Mouse (Mus musculus): ENCODE data around the gene 4933417A18Rik. TPM values are rescaled to one million over a fixed set of nuclear protein-coding genes. Genes with fewer than 3 reads are reported as not detected.
A peak's percentile ranks its signal among the peaks of the same experiment; 100 is the strongest.
"Not testable (repeated sequence)": the region's sequence is repeated elsewhere in the genome, so short reads cannot be mapped to it uniquely, and the experiment has no call there.

The 4933417A18Rik gene
- total RNA-seq, 2 experiments from 2014 or later, result not detected

DNA sequence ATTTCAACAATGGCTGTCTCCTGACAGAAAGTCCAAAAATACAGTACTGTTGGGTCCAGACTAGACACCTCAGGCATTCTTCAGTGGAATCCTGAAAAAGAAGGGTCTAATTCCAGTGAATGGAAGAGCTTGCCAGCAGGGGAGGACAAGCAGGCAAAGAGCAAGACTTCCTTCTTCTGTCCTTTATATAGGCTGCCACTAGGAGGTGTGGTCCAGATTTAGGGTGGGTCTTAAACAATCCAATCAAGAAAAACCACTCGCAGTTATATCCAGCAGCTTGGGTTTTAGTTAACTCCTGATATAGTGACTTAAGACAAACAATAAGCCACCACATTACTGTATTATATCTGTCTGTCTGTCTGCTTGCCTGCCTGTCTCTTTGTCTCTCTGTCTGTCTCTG lies 49.6 kb downstream of the 4933417A18Rik start:
- DNase-seq (ENCODE audit: low spot score), result no peak

DNA sequence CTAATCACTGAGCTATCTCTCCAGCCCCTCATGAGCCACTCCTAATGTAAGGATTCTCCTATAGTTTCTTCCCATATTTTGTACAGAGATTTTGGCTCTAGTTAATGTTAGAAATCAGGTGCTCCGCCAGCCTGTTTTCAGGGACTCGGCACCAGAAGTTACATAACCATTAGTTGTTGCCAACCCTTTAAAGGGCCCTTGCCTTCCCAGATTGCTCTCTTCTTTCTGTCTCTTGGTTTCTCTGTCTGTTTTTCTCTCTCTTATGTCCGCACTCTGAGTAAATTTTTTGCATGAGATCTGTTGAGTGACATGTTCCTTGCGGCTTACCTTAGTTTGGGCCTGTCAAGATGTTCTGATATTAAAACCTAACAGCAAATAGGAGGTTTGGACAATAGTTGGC lies 51.9 kb downstream of the 4933417A18Rik start:
- no peak for DNase-seq (ENCODE audit: low spot score)

DNA sequence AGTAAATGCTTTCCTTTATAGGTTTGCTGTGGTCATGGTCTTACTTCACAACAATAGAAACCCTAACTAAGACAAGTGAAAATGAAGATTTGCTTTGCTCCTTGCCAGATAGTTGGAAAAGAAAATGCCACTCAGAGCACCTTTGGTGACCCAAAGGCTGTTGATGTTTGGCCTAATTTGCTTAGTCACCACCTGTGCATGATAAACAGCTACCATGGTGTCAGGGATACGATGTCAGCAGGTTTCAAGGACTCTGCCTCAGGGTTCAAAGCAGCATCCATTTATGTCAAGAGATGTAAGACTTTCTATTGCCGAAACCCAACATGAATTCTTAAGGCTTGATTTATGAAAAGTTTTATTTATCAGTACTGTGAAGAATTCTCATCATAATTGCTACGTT lies 53.2 kb downstream of the 4933417A18Rik start:
- DNase-seq (ENCODE audit: low spot score), result no peak

DNA sequence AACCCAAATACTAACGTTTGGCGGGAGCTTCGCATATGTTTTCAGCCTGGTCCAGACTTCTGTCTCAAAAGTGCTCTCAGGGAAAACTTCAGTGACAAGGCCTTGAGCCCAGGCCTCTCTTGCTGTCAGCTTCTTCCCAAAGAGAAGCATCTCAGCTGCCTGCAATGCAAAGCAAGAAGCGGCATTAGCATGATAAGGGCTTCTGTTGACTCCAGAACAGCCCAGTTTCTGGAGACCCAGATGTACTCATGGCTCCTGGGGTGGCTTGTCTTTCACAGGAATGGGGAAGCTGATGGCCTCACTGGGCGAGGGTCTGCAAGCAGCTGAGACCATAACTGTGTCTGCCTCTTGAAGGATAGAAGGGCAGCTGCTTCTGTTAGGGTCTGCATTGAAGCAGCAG lies 54.4 kb downstream of the 4933417A18Rik start:
- DNase-seq (ENCODE audit: low spot score), result not testable (repeated sequence)

DNA sequence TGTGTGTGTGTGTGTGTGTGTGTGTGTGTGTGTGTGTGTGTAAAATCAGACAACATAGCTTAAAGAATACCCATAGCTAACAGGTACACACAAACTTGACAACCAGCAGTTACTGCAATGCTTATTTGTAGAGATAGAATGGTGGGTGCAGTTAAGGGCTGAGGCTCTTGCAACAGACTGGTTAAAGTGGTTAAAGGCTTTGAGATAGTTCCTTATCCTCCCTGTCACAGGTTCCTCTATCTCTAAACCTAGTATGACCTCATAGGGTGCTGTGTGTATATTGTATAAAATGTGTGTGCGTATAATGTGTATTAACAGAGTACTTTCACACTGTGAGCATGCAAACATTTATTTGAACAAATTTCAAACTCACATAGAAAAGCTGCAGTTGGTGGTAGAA lies 59.3 kb downstream of the 4933417A18Rik start:
- DNase-seq (ENCODE audit: low spot score), result not testable (repeated sequence)

DNA sequence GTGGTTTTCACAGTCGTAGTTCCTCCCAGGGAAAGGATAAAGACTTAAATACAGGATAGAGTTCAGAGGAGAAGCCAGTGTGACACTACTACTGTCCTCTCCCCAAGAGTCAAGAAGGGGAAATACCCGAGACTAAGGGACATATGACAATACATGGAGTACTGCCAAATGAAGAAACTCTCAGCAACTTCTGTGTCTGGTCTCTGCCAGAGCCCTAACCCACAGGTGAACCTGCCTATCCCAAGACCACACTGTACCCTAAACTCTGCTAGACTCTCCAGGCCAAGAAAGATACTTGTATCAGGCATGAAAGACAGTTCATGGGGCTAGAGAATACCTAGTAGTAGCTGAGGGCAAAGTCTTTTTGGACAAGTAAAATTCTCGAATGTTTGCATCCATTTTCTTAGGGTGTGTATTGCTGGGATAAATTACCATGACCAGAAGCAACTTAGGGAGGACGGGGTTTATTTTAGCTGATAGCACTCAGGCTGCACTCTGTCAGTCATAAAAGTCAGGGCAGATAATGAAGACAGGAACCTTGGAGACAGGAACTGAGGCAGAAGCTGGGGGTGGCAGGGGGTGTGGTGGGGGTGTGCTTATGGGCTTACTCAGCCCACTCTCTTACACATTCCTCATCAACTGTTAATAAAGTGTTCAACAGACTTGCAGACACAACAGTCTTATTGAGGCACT lies 67.5 kb downstream of the 4933417A18Rik start:
- DNase-seq (ENCODE audit: low spot score), result no peak

DNA sequence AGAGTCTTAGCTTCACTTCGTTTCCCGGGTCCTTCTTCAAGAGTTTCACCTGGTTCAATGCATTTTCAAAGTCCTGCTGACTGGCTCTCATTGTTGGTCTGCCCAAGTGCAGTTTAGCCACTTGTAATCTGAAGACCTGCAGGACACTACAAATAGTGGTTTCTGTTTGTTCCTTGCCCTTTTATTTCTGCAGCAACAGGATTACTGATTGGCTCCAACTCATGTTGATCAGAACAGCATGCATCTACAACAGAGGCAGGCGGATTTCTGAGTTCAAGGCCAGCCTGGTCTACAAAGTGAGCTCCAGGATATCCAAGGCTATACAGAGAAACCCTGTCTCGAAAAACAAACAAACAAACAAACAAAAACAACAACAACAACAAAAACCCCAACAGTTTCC lies 68.9 kb downstream of the 4933417A18Rik start:
- DNase-seq (ENCODE audit: low spot score), result no peak

DNA sequence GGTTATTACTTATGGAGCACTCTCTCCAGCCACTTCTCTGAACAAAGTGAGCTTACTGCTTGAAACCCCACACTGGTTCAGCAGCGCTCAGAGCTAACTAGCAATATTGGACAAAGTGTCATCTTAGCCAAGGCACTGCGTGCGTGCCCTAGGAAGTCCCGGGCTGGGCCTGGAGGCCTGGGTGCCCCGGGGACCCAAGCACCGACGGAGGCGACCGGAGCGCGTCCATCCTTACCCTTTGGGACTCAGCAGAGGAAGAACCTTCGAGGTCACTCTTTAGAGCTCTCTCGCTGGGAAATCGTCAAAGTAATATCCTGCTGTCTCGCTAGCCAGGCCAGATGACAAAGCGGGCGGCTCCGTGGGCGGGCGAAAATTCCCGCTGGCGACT lies 69.4 kb downstream of the 4933417A18Rik start:
- DNase-seq (ENCODE audit: low spot score), result no peak

DNA sequence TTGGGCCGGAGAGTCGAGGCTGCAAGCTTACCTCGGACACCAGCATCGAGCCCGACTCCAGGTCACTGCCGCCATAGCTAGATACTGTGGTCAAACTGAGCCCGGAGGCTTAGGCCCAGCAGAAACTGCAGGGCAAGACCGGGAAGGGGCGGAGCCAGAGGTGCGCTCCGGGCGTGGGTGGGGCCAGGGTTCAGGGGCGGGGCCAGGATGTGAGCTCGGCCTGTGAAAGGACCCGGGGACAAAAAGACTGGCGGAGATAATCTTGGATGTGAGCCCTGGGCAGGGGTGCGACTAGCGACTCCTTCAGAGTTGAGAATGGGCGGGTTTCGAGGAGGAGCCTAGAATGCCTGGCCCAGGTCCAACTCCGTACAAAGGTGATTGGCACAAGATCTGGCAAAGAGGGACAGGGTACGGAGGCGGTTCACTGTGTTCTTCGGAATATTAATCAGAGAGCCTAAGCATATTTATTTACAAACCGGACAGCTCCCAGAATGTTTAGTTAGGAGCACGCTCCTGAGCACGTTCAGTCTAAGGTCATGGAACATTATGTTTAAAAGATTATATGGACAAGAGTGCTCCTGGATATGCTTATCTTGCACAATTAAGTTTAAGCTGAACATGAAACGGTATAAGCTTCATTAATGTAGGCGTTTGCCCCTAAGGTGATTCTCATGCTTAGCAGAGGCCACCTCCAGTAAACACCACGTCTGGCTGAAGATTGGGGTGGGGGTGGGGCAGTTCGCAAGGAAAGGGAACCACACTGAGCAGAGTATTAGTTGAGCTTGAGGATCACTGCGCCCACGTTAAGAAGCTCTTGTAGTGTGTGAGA lies 70.0 kb downstream of the 4933417A18Rik start:
- DNase-seq (ENCODE audit: low spot score), result peak; percentile 97

DNA sequence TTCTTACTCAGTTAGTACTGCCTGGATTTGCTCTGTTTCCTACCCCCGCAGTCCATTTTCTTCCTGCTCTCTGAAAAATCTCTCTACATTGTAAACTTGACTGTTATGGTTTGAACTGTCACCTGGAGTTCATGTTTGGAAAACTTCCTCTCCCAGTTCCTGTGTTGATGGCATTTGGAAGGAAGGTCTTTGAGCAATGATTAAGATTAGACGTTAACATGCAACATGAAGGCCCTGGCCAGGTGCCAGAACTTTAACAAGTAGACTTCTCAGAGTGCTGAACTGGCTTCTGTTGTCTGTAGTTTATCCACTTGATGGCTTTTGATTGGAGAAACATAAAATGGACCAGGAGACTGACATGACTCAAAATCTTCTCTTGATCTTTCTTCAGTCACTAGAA lies 71.7 kb downstream of the 4933417A18Rik start:
- no peak for DNase-seq (ENCODE audit: low spot score)

Other genes starting within 250 kb of the 4933417A18Rik start
- gene Fam50b, start 189.6 kb upstream of the 4933417A18Rik start, total RNA-seq (2021), result not detected
- gene Prpf4b, start 49.1 kb upstream of the 4933417A18Rik start, total RNA-seq (2021), result 10 to 100 TPM; 23.1 to 25.7 TPM
- gene Fam217a, start 99 bp upstream of the 4933417A18Rik start, total RNA-seq (2021), result not detected
- under 1 TPM; 0.66 to 0.83 TPM for gene Eci3, start 39.4 kb downstream of the 4933417A18Rik start, total RNA-seq (2021)
- 10 to 100 TPM; 81.3 to 81.5 TPM for gene Eci2, start 102.7 kb downstream of the 4933417A18Rik start, total RNA-seq (2021)

All from gastrocnemius, adult 18-20 months (tissue).